Mouse (Mus musculus) pancreas, adult 10 weeks (tissue): ENCODE data around the gene Olfr818. TPM values are rescaled to one million over a fixed set of nuclear protein-coding genes. Genes with fewer than 3 reads are reported as not detected.

Source experiments
- polyA plus RNA-seq: library from polyadenylated mRNA; stranded (reverse); fragments of 350-450 nt; fragmentation: Illumina TruSeq; extraction: RNeasy Lipid Tissue Mini Kit (QIAGEN cat#74804); gene quantifications from one replicate; pipeline ENCODE4 v1.2.3, GENCODE M21; 2015; ENCODE audit warnings: low read depth, low replicate concordance; ENCODE audit not compliant: insufficient read depth

Olfr818 gene
- polyA plus RNA-seq: not detected

GRCm38 (mm10) chr10:129949000-129949399 is at the start of gene Olfr818:
TSS of gene Olfr818 (minus strand) at chr10:129949100.

GRCm38 (mm10) chr10:129984962-129985361 is 36.1 kb upstream of the Olfr818 start, which contains the start of gene Gm10310:
TSS of gene Gm10310 (minus strand) at chr10:129985062.

GRCm38 (mm10) chr10:129976040-129976439 is 27.1 kb upstream of the Olfr818 start, which contains the start of gene Olfr247:
TSS of gene Olfr247 (minus strand) at chr10:129976140.

GRCm38 (mm10) chr10:129967166-129967565 is 18.3 kb upstream of the Olfr818 start, which contains the start of gene Olfr819:
TSS of gene Olfr819 (minus strand) at chr10:129967266.

GRCm38 (mm10) chr10:129915497-129915896 is 33.4 kb downstream of the Olfr818 start, which contains the start of gene Olfr816:
TSS of gene Olfr816 (minus strand) at chr10:129915597.

DNA sequence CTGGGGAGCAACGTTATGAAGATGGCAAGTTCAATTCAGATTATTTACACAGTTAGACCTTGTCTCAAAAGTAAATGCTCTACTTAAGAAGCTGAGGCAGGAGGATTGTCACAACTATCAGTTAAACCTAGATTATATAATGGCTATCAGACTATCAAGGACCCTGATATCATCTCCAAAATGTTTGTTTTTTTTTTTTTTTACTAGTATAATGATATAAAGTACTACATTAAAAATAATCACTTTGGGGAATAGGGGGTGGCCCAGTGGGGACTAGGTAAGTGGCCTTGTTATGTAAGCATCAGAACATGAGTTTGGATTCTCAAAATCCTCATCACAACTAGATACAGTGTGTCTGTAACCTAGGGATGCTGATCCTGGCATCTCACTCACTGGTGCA is 43.1 kb downstream of the Olfr818 start, which contains the start of gene Olfr815:
Gene Olfr815 (minus strand): TSS at position 101 of the 400 bp plus-strand sequence.

Other genes starting within 250 kb of the Olfr818 start
- not detected for gene Olfr804, start 245.9 kb downstream of the Olfr818 start, polyA plus RNA-seq
- gene Olfr805, start 219.7 kb downstream of the Olfr818 start, polyA plus RNA-seq: not detected
- not detected for gene Olfr806, start 207.2 kb downstream of the Olfr818 start, polyA plus RNA-seq
- gene Olfr807, start 191.3 kb downstream of the Olfr818 start, polyA plus RNA-seq: not detected
- not detected for gene Olfr808, start 183.6 kb downstream of the Olfr818 start, polyA plus RNA-seq
- gene Olfr809, start 174.5 kb downstream of the Olfr818 start, polyA plus RNA-seq: not detected
- gene Olfr810, start 154.2 kb downstream of the Olfr818 start, polyA plus RNA-seq: not detected
- not detected for gene Olfr811, start 144.7 kb downstream of the Olfr818 start, polyA plus RNA-seq
- not detected for gene Olfr812, start 103.0 kb downstream of the Olfr818 start, polyA plus RNA-seq
- not detected for gene Olfr813, start 93.7 kb downstream of the Olfr818 start, polyA plus RNA-seq
- gene Olfr814, start 69.2 kb downstream of the Olfr818 start, polyA plus RNA-seq: not detected
- gene Olfr815, start 43.2 kb downstream of the Olfr818 start, polyA plus RNA-seq: not detected
- not detected for gene Olfr816, start 33.5 kb downstream of the Olfr818 start, polyA plus RNA-seq
- gene Olfr819, start 18.2 kb upstream of the Olfr818 start, polyA plus RNA-seq: not detected
- not detected for gene Olfr247, start 27.0 kb upstream of the Olfr818 start, polyA plus RNA-seq
- not detected for gene Gm10310, start 36.0 kb upstream of the Olfr818 start, polyA plus RNA-seq
- gene Olfr820, start 63.5 kb upstream of the Olfr818 start, polyA plus RNA-seq: not detected
- gene Olfr821, start 81.2 kb upstream of the Olfr818 start, polyA plus RNA-seq: not detected
- gene Olfr822, start 122.1 kb upstream of the Olfr818 start, polyA plus RNA-seq: not detected
- gene Olfr823, start 166.3 kb upstream of the Olfr818 start, polyA plus RNA-seq: not detected
- not detected for gene Olfr824, start 180.9 kb upstream of the Olfr818 start, polyA plus RNA-seq
- gene Olfr825, start 217.7 kb upstream of the Olfr818 start, polyA plus RNA-seq: not detected
- gene Olfr826, start 235.1 kb upstream of the Olfr818 start, polyA plus RNA-seq: not detected